Mouse (Mus musculus) fibroblast of lung, adult 2 months (primary cell): ENCODE measurements around the gene Olfr76.
A peak's percentile ranks its signal among the peaks of the same experiment; 100 is the strongest.
"Not testable (repeated sequence)": the region's sequence is repeated elsewhere in the genome, so short reads cannot be mapped to it uniquely, and the experiment has no call there.

Experiments
- DNase-seq: peaks from one replicate; pipeline ENCODE4 v3.0.0-alpha.2; 2011; ENCODE audit warnings: low read depth

Olfr76 gene

GRCm38 (mm10) chr19:12123103-12123502 lies at the start of gene Olfr76:
TSS of gene Olfr76 (minus strand) at chr19:12123203.
- DNase-seq = no peak

- not testable (repeated sequence) for DNase-seq
Observed at GRCm38 (mm10) chr19:12170062-12170599, 47.1 kb upstream of the Olfr76 start, which contains the start of gene Olfr1555-ps1. TSS of gene Olfr1555-ps1 (minus strand) at chr19:12170112.

GRCm38 (mm10) chr19:12145452-12145851 lies 22.4 kb upstream of the Olfr76 start:
- DNase-seq = peak; percentile 3

GRCm38 (mm10) chr19:12143356-12143755 lies 20.4 kb upstream of the Olfr76 start:
- DNase-seq = peak; percentile 1

- peak; percentile 2 for DNase-seq
Observed at GRCm38 (mm10) chr19:12134289-12134688, 11.3 kb upstream of the Olfr76 start.

GRCm38 (mm10) chr19:12116464-12116863 lies 6.5 kb downstream of the Olfr76 start:
- DNase-seq = no peak

- no peak for DNase-seq
Observed at GRCm38 (mm10) chr19:12115797-12116196, 7.2 kb downstream of the Olfr76 start, which contains the start of gene Olfr1428. TSS of gene Olfr1428 (minus strand) at chr19:12115897.

- DNase-seq = no peak
Observed at GRCm38 (mm10) chr19:12113807-12114206, 9.2 kb downstream of the Olfr76 start.

GRCm38 (mm10) chr19:12104541-12104940 lies 18.5 kb downstream of the Olfr76 start:
- DNase-seq = no peak

GRCm38 (mm10) chr19:12103234-12103633 lies 19.8 kb downstream of the Olfr76 start, which contains the start of gene Olfr1427:
TSS of gene Olfr1427 (minus strand) at chr19:12103334.
- DNase-seq = no peak

GRCm38 (mm10) chr19:12091913-12092312 lies 31.1 kb downstream of the Olfr76 start, which contains the start of gene Olfr1426:
TSS of gene Olfr1426 (minus strand) at chr19:12092013.
- no peak for DNase-seq

- not testable (repeated sequence) for DNase-seq
Observed at GRCm38 (mm10) chr19:12077631-12078030, 45.4 kb downstream of the Olfr76 start, which contains the start of gene Olfr1425. TSS of gene Olfr1425 (minus strand) at chr19:12077731.

GRCm38 (mm10) chr19:12069546-12069945 lies 53.5 kb downstream of the Olfr76 start:
- DNase-seq = not testable (repeated sequence)
